Mouse (Mus musculus) lung, postnatal 25 days (tissue): ENCODE results near the gene Vamp9.

ENCODE experiments used
- DNase-seq: peaks from one replicate; pipeline ENCODE4 v3.0.0; 2022; ENCODE audit warnings: low spot score

Vamp9 gene

GRCm38 (mm10) chr5:99941776-99942502, 35.9 kb downstream of the Vamp9 start:
- no peak for DNase-seq

- no peak for DNase-seq
Observed at GRCm38 (mm10) chr5:99952513-99952912, 46.5 kb downstream of the Vamp9 start.

GRCm38 (mm10) chr5:99953883-99954282, 47.8 kb downstream of the Vamp9 start:
- no peak for DNase-seq

GRCm38 (mm10) chr5:99958666-99959065, 52.6 kb downstream of the Vamp9 start:
- peak; percentile 47 for DNase-seq

- DNase-seq: no peak
Observed at GRCm38 (mm10) chr5:99959236-99959936, 53.3 kb downstream of the Vamp9 start.

- no peak for DNase-seq
Observed at GRCm38 (mm10) chr5:99959960-99960359, 53.9 kb downstream of the Vamp9 start.

GRCm38 (mm10) chr5:99973941-99974340, 67.9 kb downstream of the Vamp9 start:
- no peak for DNase-seq

- DNase-seq: no peak
Observed at GRCm38 (mm10) chr5:99975061-99975460, 69.0 kb downstream of the Vamp9 start.

GRCm38 (mm10) chr5:99975776-99976175, 69.7 kb downstream of the Vamp9 start:
- DNase-seq: no peak

- DNase-seq: no peak
Observed at GRCm38 (mm10) chr5:99976334-99976955, 70.4 kb downstream of the Vamp9 start.

- DNase-seq: peak; percentile 85
Observed at GRCm38 (mm10) chr5:99977516-99978301, 71.7 kb downstream of the Vamp9 start.

GRCm38 (mm10) chr5:99978699-99979442, 72.8 kb downstream of the Vamp9 start, which contains the start of the genes Hnrnpd and 4930524J08Rik:
Gene Hnrnpd, minus strand, starts transcription at chr5:99978938.
Gene 4930524J08Rik, plus strand, starts transcription at chr5:99979061.
- DNase-seq: peak; percentile 95

- no peak for DNase-seq
Observed at GRCm38 (mm10) chr5:99983452-99984061, 77.5 kb downstream of the Vamp9 start.

- DNase-seq: no peak
Observed at GRCm38 (mm10) chr5:99994166-99994565, 88.1 kb downstream of the Vamp9 start.

GRCm38 (mm10) chr5:99994680-99995079, 88.6 kb downstream of the Vamp9 start:
- no peak for DNase-seq

GRCm38 (mm10) chr5:100000048-100000447, 94.0 kb downstream of the Vamp9 start:
- no peak for DNase-seq

- DNase-seq: no peak
Observed at GRCm38 (mm10) chr5:100000500-100000899, 94.4 kb downstream of the Vamp9 start.
